ENCODE assay signal across 8 mouse cellular contexts in the genomic region with DNA sequence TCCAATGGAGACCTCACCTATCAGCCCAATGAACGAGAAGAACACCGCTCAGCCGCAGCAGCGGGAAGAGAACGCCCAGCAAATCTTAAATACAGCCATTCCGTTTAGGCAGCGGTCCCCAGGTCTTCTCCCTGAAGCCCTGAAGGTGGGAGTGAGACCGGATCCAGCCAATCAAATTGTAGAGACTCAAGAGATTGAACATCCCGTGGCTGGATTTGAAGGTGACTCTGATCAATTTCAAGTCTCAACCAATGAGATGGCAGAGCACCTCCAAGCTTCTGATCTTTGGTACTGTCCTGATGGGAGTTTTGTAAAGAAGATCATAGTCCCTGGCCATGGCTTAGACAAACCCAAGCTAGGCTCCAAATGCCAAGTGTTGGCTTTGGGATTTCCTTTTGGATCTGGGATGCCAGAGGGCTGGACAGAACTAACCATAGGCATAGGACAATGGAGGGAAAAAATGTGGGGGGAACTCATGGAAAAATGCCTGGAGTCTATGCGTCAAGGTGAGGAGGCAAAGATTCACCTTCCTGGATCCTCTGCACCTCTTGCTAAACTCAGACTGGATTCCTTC. TPM values are rescaled to one million over a fixed set of nuclear protein-coding genes. Genes with fewer than 3 reads are reported as not detected.
DNase-seq lines count a peak whose midpoint lies in the region; ATAC-seq and TF ChIP-seq lines count a peak whose summit lies in the region.

No protein-coding gene starts in this region.

- no peaks in the 10 kb centered on the region for H3K36me3 ChIP-seq in liver, adult 2 months (ENCODE audit: control insufficient read depth, insufficient read depth, low read length)
- peaks cover 2% of the 10 kb centered on the region; the same call in 1 of the 2 replicates for H3K36me3 ChIP-seq in neural tube, embryonic 14.5 days (ENCODE audit: control insufficient read depth, insufficient read depth, low read length)

- H3K27me3 ChIP-seq in liver, adult 2 months (ENCODE audit: control insufficient read depth, insufficient read depth, low read length) = no peaks in the 10 kb centered on the region
- H3K27me3 ChIP-seq in neural tube, embryonic 14.5 days (ENCODE audit: control insufficient read depth, insufficient read depth, low read length) = no peaks in the 10 kb centered on the region

- intact Hi-C loops in left cerebral cortex, postnatal 4 days (cut with DNase I) = no loop called here

- 0 out of 2 replicates have a peak overlapping the region, but pooled peaks have one; percentile 18 for H3K27ac ChIP-seq in liver, adult 2 months (replicated peaks; ENCODE audit: insufficient read depth, low read depth, low read length)
- peak overlapping the region; percentile 31; the same call in 1 of the 2 replicates for H3K27ac ChIP-seq in neural tube, embryonic 14.5 days (ENCODE audit: low read depth, low read length)

- no peak for TF ChIP-seq CTCF in liver, adult 2 months (IDR thresholded peaks at IDR 0.05; ENCODE audit: low read depth, low read length)

- H3K79me2 ChIP-seq in liver, adult 2 months (ENCODE audit: control insufficient read depth, insufficient read depth, low read length) = no peaks in the 10 kb centered on the region; the same call in 1 of the 2 replicates

- peak overlapping the region; percentile 58 for H3K4me3 ChIP-seq in liver, adult 2 months (ENCODE audit: insufficient read depth, low read depth, low read length)
- peak overlapping the region; percentile 47 for H3K4me3 ChIP-seq in neural tube, embryonic 14.5 days (ENCODE audit: low read depth, low read length)

- H3K4me2 ChIP-seq in neural tube, embryonic 14.5 days (ENCODE audit: low read depth, low read length) = peak overlapping the region; percentile 47

- no peak for ATAC-seq in neural tube, embryonic 14.5 days (ENCODE audit: low read depth)

- no peak for DNase-seq in liver, adult 2 months (ENCODE audit: extremely low read depth, low read depth, low spot score)
- no peak for DNase-seq in liver
- peak; percentile 7 to 19 for DNase-seq in cerebellum, postnatal 25 days
- DNase-seq in induced T-regulatory cell, adult 2 months (ENCODE audit: low read depth) = peak; percentile 28
- DNase-seq in spleen, postnatal 10 days (ENCODE audit: low spot score in 2 of 2) = no peak
- no peak for DNase-seq in layer of hippocampus, adult 18-20 months (ENCODE audit: low spot score in 2 of 2)
- no peak for DNase-seq in left cerebral cortex, postnatal 4 days

- no peaks in the 10 kb centered on the region for H3K9me3 ChIP-seq in neural tube, embryonic 14.5 days (ENCODE audit: control insufficient read depth, low read length)

- peaks cover 12% of the 10 kb centered on the region for H3K4me1 ChIP-seq in liver, adult 2 months (ENCODE audit: control insufficient read depth, insufficient read depth, low read length)
- peaks cover 20% of the 10 kb centered on the region for H3K4me1 ChIP-seq in neural tube, embryonic 14.5 days (ENCODE audit: control insufficient read depth, insufficient read depth, low read length)

- TF ChIP-seq POLR2A in liver, adult 2 months (IDR thresholded peaks at IDR 0.05; ENCODE audit: extremely low read depth, insufficient read depth, low read length) = no peak

- H3K9ac ChIP-seq in liver, adult 2 months (ENCODE audit: low read depth, low read length) = peak overlapping the region; percentile 35; the same call in 1 of the 2 replicates
- H3K9ac ChIP-seq in neural tube, embryonic 14.5 days (replicated peaks; ENCODE audit: low read depth, low read length) = peak overlapping the region; percentile 43

- 45% methylated on average over 10 of the region's 10 CpGs for WGBS in liver, adult 2 months
- WGBS in neural tube, embryonic 14.5 days = 41% methylated on average over 10 of the region's 10 CpGs

RNA-seq across cellular contexts. Expression of a gene that starts 0.8 kb away (rescaled TPM):
- total RNA-seq in liver, adult 2 months (2014; rRNA removed) = 4.2 and 5.3 TPM in 2 replicates
- 2.0 and 3.0 TPM in 2 replicates for polyA plus RNA-seq in liver, adult 2 months (2012; rRNA removed)
- 11.5 and 14.8 TPM in 2 replicates for polyA plus RNA-seq in neural tube, embryonic 14.5 days (2014; fragmentation: Nextera tagmentation; extraction: Ambion mirVana)
- total RNA-seq in layer of hippocampus, adult 18-20 months (2021) = 10 to 100 TPM; 16.6 to 18.0 TPM
- total RNA-seq in left cerebral cortex, postnatal 4 days (2021) = 10 to 100 TPM in 1 of 2 experiments, 1 to 10 TPM in 1; 7.9 to 10.5 TPM

RNA-seq across cellular contexts. Expression of a gene that starts 1.6 kb away (rescaled TPM):
- total RNA-seq in liver, adult 2 months (2014; rRNA removed) = 4.4 and 6.6 TPM in 2 replicates
- polyA plus RNA-seq in liver, adult 2 months (2012; rRNA removed) = 29.8 and 34.6 TPM in 2 replicates
- 71.8 and 92.5 TPM in 2 replicates for polyA plus RNA-seq in neural tube, embryonic 14.5 days (2014; fragmentation: Nextera tagmentation; extraction: Ambion mirVana)
- 10 to 100 TPM; 83.4 to 95.0 TPM for total RNA-seq in layer of hippocampus, adult 18-20 months (2021)
- total RNA-seq in left cerebral cortex, postnatal 4 days (2021) = 10 to 100 TPM; 72.8 to 75.4 TPM

RNA-seq across cellular contexts. Expression of a gene that starts 16.0 kb away (rescaled TPM):
- total RNA-seq in liver, adult 2 months (2014; rRNA removed) = not detected in 2 replicates
- 0.32 and 0.39 TPM in 2 replicates for polyA plus RNA-seq in liver, adult 2 months (2012; rRNA removed)
- 6.7 and 9.3 TPM in 2 replicates for polyA plus RNA-seq in neural tube, embryonic 14.5 days (2014; fragmentation: Nextera tagmentation; extraction: Ambion mirVana)
- total RNA-seq in layer of hippocampus, adult 18-20 months (2021) = 100 to 1,000 TPM; 265 to 276 TPM
- 10 to 100 TPM; 78.2 to 81.9 TPM for total RNA-seq in left cerebral cortex, postnatal 4 days (2021)

RNA-seq across cellular contexts. Expression of a gene that starts 17.0 kb away (rescaled TPM):
- 22.5 and 28.5 TPM in 2 replicates for total RNA-seq in liver, adult 2 months (2014; rRNA removed)
- polyA plus RNA-seq in liver, adult 2 months (2012; rRNA removed) = 38.5 and 46.7 TPM in 2 replicates
- polyA plus RNA-seq in neural tube, embryonic 14.5 days (2014; fragmentation: Nextera tagmentation; extraction: Ambion mirVana) = 21.9 and 25.4 TPM in 2 replicates
- 10 to 100 TPM; 47.9 to 49.3 TPM for total RNA-seq in layer of hippocampus, adult 18-20 months (2021)
- 10 to 100 TPM; 30.3 to 32.7 TPM for total RNA-seq in left cerebral cortex, postnatal 4 days (2021)

RNA-seq across cellular contexts. Expression of a gene that starts 25.0 kb away (rescaled TPM):
- total RNA-seq in liver, adult 2 months (2014; rRNA removed) = 3.6 and 5.6 TPM in 2 replicates
- polyA plus RNA-seq in liver, adult 2 months (2012; rRNA removed) = 2.4 and 3.5 TPM in 2 replicates
- polyA plus RNA-seq in neural tube, embryonic 14.5 days (2014; fragmentation: Nextera tagmentation; extraction: Ambion mirVana) = 0.23 and 0.32 TPM in 2 replicates
- 10 to 100 TPM; 12.1 to 12.3 TPM for total RNA-seq in layer of hippocampus, adult 18-20 months (2021)
- 1 to 10 TPM; 1.9 to 2.2 TPM for total RNA-seq in left cerebral cortex, postnatal 4 days (2021)

Comparison
In these comparisons a context has a peak if more than half of its experiments do, and no peak if none do; other contexts are left out.
1. DNase-seq: peak in cerebellum, postnatal 25 days (2 of 2) and induced T-regulatory cell, adult 2 months (single experiment); none in liver, adult 2 months (single experiment), liver (single experiment), spleen, postnatal 10 days (0 of 2), layer of hippocampus, adult 18-20 months (0 of 2) and left cerebral cortex, postnatal 4 days (single experiment).
2. RNA of a gene that starts 16.0 kb away (total RNA-seq): 265 to 276 TPM in layer of hippocampus, adult 18-20 months and 78.2 to 81.9 TPM in left cerebral cortex, postnatal 4 days; not detected in liver, adult 2 months; every median in the first group is over 10 times any median in the second.